Mouse (Mus musculus): ENCODE results near the gene Cxcl3.
A peak's percentile ranks its signal among the peaks of the same experiment; 100 is the strongest.
"Not testable (repeated sequence)": the region's sequence is repeated elsewhere in the genome, so short reads cannot be mapped to it uniquely, and the experiment has no call there.

The Cxcl3 gene

DNA sequence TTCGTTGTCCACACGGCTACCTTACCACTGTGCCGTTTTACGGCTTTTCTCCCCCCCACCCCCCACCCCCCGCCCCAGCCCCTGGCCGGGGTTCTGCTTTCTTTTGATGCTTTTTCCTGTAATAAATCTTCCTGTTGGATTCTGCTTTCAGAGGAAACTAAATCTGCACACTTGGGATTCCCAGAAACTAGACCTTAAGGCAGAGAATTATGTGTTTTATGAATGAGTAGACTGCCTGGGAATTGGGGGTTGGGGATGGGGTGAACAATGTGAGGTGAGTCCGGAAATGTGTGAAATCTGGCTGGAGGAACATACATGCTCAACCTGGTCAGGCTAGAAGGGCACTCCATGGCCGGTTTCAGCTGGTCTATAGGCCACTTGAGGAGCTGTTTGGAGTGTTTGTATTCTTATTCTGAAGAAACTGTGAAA, 4.2 kb downstream of the Cxcl3 start:
- peak; percentile 71 for DNase-seq

DNA sequence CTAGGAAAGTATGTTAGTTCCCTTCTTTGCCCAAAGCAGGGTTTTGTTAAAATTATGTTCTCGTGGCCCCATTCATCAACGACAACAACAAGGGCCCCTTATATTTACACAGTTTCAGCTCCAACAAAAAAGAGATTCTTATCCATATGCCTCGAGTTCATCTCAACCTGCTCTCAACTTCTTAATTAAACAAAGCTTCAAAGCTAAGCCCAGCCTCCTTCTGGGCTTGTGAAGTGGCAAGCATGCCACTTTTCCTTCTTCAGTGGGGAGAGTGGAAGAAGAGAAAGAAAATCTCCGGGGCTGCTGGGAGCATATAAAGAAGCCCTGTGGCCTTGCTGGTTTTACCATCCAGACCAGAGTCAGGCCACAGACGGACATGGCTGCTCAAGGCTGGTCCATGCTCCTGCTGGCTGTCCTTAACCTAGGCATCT, 8.3 kb downstream of the Cxcl3 start, which contains the start of gene Cxcl15:
Cxcl15 (plus strand) TSS at position 340 of the 431 bp plus-strand sequence.
- peak; percentile 68 for DNase-seq

DNA sequence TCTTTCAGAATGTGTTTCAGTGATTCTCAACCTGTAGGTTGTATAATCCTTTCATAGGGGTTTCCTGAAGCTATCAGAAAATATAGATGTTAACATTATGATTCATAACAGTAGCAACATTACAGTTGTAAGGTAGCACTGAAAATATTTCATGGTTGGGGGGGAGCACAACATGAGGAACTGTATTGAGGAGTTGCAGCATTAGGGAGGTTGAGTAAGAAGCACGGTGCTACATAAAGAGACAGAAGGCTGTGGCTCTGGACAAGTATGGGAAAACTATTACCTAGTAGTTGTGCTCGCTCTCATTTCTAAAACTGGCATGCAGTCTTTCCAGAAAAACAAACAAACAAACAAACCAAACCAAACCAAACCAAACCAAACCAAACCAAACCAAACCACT, 9.5 kb downstream of the Cxcl3 start:
- DNase-seq: not testable (repeated sequence)

DNA sequence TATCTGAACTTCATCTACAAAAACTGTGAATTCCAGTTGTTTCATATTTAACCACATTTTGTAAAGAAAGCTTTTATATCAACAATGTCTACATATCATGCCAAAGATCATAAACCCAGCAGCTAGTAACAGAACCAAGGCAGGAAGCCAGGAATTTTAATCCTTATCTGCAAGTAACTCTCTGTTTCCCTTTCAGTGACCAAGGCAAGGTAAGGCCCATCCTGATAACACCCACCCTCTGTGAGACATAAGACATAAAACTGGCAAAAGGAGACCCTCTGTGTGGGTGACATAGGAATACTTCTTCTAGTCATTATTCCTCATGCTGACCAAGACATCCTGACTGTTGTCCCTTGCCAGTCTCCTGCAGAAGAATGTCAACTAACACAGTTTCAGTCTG, 18.7 kb downstream of the Cxcl3 start:
- DNase-seq: no peak

DNA sequence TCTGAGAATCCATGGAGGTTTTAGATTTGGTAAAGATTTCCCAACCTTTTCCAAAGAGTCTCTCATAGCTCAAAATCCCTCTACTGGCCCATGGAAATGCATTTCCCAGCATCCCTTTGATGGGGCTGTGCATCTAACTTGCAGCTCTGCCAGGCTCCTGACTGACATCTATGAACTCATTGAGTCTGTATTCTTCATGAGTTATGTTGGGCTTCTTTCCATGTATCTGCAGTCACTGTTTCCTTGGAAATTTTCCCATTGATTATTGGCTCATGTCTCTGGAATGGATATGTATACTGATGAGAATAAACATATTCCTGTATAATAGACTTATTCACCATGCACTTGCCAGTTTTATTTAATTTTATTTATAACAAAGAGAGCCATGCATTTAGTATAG, 20.1 kb downstream of the Cxcl3 start:
- no peak for DNase-seq

DNA sequence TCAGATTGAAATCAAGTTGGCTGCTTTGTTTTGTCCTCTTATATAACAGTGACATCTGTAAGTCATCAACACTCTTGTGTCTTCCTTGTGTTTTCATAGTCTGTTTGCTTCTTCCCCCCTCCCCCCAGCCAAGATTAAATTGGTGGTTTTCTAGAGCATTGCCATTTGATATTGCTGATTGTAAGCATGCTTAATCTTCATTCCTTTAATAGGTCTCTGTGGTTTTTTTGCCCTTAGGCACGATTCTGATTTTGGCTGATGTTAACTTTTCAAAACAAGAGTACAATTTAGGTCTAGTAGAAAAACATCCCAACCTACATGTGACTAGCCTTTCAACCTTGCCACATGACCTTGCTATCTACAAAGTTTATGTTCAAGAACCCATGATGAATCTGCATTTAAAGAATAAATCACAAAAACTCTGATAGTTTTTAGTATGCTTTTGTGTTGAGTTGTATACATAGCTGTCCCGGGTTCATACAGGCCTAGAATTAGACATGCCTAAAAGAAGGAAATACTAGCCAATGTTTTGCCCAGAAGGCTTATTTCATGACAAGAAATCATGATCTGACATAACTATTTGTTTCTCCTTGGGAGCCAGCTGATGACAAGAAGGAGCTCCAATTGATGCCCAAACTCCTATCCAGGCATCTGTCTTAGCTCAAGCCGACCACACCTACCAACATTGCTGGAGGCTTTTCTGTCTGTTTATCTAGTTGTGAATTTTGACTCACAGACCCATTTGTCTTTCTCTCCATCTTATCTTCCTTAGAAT, 21.5 kb downstream of the Cxcl3 start:
- no peak for DNase-seq

DNA sequence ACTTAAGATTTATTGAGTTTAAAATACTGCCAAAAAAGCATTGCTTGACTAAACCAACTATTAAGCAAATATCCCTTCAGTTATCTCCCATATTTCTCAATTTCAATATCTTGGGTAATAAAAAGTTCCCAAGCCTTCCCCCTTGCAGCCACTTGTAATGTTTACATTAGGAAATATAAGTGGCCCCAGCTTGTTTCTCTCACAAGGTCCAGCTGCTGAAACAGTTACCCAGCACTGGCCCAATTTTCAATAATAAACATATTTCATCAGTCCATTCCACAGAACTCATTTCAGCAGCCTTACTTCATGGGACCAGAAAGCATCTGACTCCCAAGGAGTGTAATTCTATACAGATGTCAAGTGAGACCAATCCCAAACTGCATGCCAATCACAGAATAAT, 33.9 kb downstream of the Cxcl3 start:
- peak; percentile 64 for DNase-seq

DNA sequence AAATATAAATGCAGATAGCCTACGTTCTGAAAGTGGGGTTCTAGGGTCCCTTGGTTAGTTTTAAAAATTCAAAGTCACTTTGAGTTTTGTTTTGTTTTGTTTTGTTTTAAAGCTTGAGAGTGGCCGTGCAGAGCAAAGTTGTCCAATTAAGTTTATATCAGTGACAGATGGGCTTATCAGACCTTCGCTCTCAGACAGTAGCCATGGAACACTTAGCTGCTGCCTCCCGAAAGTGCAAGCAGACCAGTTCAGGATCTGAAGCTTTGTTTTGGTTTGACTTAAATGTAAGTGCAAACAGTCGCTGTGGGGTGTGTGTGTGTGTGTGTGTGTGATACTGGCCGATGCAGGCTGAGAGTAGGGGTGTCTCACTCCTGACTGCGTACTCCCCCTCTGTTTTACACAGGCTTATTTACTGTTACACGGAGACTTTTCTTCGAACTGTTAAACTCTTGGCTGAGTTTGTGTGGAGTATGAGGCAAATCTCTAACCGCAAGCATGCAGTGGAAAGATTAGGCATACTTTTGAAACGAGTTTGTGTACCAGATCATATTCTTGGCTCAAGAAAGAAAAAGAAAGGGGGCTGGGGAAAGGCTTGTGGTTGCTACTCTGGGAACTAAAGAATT, 46.4 kb downstream of the Cxcl3 start:
- DNase-seq: peak; percentile 54

DNA sequence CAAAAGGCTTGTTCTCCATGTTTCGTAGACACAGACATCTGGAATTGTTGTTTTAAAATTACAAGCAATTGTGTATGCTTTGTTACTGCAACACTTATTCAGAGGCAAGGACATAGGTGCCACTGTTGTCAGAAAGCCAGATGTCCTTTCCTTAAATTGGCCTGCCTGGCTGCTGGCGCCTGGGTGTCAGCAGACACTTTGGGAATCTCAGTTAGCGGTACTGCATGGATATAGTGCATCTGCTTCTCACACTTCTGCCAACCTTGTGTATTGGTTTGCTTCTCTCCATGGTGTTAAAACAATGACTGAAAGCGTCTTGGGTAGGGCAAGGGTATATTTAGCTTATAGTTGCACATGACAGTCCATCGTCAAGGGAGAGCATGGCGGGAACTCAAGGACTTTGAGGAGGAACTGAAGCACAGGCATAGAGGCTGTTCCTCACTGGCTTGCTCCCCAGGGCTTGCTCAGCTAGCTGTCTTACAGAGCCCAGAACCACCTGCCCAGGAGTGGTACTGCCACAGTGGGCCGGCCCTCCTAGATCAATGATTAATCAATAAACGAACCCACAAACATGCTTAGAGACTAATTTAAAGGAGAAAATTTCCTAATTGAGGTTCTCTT, 47.0 kb downstream of the Cxcl3 start:
- DNase-seq: no peak

DNA sequence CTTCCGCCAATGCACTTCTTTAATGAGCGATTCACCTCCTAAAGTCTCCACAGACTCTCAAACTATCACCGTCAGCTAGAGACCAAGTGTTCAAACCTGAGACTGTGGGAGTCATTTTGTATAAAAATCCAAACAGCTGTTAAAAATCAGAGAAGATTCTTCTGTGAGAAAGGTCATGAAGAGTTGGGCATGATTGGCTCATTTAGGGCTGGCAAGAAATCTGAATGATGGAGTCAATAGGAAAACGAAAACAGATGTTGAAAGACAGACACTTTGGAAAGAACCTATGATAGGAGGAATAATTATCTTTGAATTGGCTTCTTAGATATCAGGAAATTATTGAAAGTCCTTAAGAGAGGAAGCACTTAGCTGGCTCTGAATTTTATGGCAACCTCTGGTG, 48.5 kb downstream of the Cxcl3 start:
- DNase-seq: no peak

DNA sequence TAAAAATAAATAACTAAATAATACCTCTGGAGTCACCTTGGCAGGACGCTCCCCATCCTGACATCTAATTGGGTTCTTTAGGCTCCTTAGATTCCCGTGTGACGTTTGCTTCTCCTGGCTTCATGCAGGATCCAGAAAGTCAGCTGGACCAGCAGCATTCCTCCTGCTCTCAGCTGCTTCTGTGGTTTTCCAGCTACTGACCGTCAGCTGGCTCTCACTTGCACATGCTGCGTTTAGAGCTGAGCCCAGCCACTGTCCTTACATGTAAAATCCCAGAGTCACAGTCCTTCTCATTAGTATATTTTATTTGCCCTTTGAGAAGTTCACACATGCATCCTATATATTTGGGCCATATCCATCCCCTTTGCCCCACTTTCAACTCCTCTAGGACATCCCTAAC, 52.7 kb downstream of the Cxcl3 start:
- DNase-seq: peak; percentile 11

Data from lung, postnatal 36 days (tissue).